Mouse (Mus musculus): ENCODE results near the gene Ssmem1.

DNA sequence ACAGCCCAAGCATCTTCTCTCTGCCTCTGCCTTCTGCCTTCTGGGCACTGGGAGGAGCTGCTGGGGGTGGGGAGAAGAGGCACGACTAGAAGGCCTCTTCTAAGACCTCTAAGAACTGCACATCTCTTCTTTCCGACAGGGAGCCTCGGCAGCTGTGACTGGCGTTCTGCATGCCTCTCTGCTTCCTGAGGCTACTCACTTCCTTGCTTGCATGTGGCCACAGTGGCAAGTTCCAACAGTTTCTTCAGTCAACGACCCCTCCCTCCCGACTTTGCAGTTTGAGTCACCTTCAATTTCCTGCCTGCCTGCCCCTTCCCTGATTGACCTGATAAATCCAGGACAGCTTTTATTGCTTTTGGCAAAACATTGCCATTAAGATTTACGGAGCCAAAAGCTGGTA lies 46.8 kb upstream of the Ssmem1 start:
- no peak for TF ChIP-seq MAFK (IDR thresholded peaks at IDR 0.05; ENCODE audit: insufficient read depth, low read depth, low read length)
- no peak for TF ChIP-seq HCFC1 (IDR thresholded peaks at IDR 0.05; ENCODE audit: borderline replicate concordance, insufficient read depth, low read length)
- TF ChIP-seq ZC3H11A (IDR thresholded peaks at IDR 0.05; ENCODE audit: borderline replicate concordance, low read depth, low read length) = no peak

All from ES-E14 (cell line).